Mouse (Mus musculus): ENCODE data around the gene St8sia1. TPM values are rescaled to one million over a fixed set of nuclear protein-coding genes. Genes with fewer than 3 reads are reported as not detected.

Gene St8sia1
- polyA plus RNA-seq, 1 experiment from 2014 or later, result 7.6 TPM

DNA sequence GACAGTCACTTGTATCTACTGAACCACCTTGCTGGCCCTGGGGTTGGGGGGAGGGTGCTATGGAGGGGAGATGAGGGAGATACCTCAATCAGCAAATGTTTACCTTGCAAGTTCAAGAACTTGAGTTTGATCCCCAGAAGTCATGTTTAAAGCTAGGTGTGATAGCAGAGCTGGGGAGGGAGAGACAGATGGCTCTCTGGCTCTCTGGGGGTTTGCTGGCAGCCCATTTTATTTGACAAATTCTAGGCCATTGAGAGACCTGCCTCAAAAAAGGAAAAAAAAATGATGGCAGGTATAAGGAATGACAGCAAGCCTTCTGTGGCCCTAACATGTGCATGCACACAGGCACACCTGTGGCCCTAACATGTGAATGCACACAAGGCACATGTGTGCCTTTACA is 26.2 kb downstream of the St8sia1 start:
- H3K27ac ChIP-seq, result no peak overlapping the region
- H3K4me3 ChIP-seq, result no peak overlapping the region
- peaks cover 32% of the 10 kb centered on the region for H3K4me1 ChIP-seq (replicated peaks)
- no peaks in the 10 kb centered on the region for H3K36me3 ChIP-seq
- H3K27me3 ChIP-seq, result no peaks in the 10 kb centered on the region
- no peak overlapping the region for H3K4me2 ChIP-seq
- H3K9me3 ChIP-seq, result no peaks in the 10 kb centered on the region
- no peak overlapping the region for H3K9ac ChIP-seq
- ATAC-seq (ENCODE audit: low FRiP score), result no peak

DNA sequence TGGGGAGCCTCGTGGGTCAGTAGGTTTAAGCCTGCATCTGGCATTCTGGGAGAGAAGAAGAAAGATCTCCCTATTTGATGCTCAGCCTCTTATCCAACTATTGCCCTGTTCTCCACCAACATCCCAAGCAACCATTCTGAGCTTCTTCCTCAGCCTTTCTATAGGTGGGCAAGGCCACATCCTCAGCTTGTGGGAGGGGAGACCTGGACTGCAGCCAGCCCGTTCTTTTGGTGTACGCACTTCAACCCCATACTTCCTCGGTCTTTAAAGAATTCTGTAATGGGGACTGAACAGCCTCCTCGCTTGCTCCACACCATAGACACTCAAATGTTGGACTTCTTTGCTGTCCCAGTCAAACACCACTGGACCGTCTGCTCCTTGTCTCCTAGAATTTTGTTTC is 31.7 kb downstream of the St8sia1 start:
- H3K27me3 ChIP-seq, result no peaks in the 10 kb centered on the region
- H3K4me1 ChIP-seq (replicated peaks), result peaks cover 5% of the 10 kb centered on the region; the same call in 1 of the 2 replicates
- H3K9ac ChIP-seq, result no peak overlapping the region
- no peak overlapping the region for H3K4me2 ChIP-seq
- WGBS, result 87% methylated on average over 6 of the region's 6 CpGs
- 0 out of 2 replicates have a peak, but pooled peaks cover 3% of the 10 kb centered on the region for H3K36me3 ChIP-seq
- 0 out of 2 replicates have a peak overlapping the region, but pooled peaks have one; percentile 26 for H3K27ac ChIP-seq
- ATAC-seq (ENCODE audit: low FRiP score), result no peak
- H3K9me3 ChIP-seq, result no peaks in the 10 kb centered on the region
- no peak overlapping the region for H3K4me3 ChIP-seq

DNA sequence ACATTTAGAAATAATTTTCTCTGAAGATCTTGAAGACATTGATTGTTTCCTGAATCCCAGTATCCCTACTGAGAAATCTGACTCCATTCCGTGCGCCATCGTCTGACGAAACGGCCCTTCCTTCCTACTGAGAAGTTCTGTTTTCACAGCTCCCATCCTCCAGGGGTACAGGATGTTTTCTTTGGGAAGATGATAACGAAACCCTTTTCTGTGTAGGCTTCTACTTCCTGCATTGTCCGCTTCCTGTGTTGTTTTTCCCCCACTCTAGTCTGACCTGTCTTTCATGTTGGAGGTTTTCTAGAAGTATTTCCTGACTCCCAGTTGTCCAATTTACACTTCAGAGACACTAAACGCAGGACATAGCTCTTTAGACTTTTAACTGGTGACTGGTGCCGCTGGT is 32.1 kb downstream of the St8sia1 start:
- Histone ChIP-seq H3K9ac (no peak overlapping the region), H3K4me3 (no peak overlapping the region), H3K27ac (peak overlapping the region; percentile 49; the same call in 1 of the 2 replicates), H3K4me1 (replicated peaks) (peaks cover 5% of the 10 kb centered on the region; the same call in 1 of the 2 replicates), H3K36me3 (0 out of 2 replicates have a peak, but pooled peaks cover 3% of the 10 kb centered on the region), H3K4me2 (no peak overlapping the region), H3K9me3 (no peaks in the 10 kb centered on the region), H3K27me3 (no peaks in the 10 kb centered on the region)
- no peak for ATAC-seq (ENCODE audit: low FRiP score)
- 81% methylated on average over 9 of the region's 9 CpGs for WGBS

DNA sequence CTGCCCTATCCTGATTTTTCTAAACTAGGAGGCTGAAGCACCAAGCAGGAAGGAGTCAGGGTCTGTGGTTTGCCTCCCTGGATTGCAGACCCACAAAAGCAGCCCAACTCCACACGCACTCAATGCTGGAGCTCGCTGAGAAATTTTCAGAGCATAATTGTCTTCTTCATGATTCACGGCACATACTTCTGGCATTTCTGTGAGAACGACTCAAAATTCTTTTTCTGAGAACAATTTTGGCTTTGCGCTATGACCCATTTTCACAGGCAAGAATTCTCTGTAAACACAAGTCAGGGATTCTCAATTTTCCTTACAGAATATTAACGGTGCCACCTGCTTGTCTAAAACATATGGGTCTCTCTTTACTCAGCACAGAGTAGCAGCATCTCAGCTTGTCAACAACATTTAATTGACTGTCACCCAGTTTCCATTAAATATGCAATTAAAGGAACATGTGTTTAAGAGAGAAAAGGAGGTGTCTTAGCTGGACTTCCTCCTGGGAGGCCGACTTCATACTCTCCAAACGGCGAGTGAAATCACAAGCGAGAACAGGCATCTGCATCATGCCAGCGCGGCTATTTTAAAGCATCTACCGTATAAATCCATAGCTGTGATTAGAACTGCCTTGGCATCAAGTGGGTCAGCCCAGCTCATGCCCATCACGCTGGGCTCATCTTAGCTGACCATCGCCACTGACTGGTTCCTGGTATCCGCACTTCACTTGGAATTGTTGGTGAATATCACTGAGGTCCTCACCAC is 35.5 kb downstream of the St8sia1 start:
- Histone ChIP-seq H3K36me3 (0 out of 2 replicates have a peak, but pooled peaks cover 3% of the 10 kb centered on the region), H3K4me2 (no peak overlapping the region), H3K4me3 (no peak overlapping the region), H3K27ac (0 out of 2 replicates have a peak overlapping the region, but pooled peaks have one; percentile 3), H3K9ac (no peak overlapping the region), H3K4me1 (replicated peaks) (peaks cover 11% of the 10 kb centered on the region), H3K9me3 (no peaks in the 10 kb centered on the region), H3K27me3 (no peaks in the 10 kb centered on the region)
- no peak for ATAC-seq (ENCODE audit: low FRiP score)
- 80% methylated on average over 16 of the region's 16 CpGs for WGBS

DNA sequence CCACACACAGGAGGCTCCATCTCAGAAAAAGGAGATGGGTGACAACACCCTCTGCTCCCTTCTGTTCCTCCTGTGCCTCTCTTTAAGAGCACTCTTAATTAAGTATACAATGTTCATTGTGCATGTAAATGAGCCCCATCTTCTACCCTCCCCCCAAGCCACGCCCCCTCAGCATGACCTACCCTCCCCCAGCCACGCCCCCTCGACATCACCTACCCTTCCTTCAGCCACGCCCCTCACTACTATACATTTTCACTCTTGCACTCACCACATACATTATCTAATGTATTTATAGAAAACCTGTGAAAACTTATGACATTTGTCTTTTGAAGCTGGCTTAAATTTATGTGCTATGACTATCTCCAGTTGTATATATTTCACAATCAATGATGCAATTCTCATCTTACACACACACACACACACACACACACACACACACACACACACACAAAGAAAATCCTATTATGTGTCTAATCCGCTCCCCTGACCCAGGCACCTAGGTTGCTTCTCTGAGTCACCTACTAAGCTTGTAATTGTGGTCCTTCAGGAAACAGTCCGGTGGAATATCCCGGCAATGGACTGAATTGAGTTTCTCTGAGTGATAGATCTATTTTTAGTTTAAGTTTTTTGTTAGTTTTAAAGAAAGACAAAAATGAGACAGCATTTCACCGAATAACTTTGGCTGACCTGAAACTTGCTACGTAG is 37.2 kb downstream of the St8sia1 start:
- H3K4me3 ChIP-seq, result no peak overlapping the region
- WGBS, result 93% methylated on average over 9 of the region's 9 CpGs
- peaks cover 11% of the 10 kb centered on the region for H3K4me1 ChIP-seq (replicated peaks)
- H3K9me3 ChIP-seq, result no peaks in the 10 kb centered on the region
- no peak overlapping the region for H3K9ac ChIP-seq
- H3K27ac ChIP-seq, result no peak overlapping the region
- no peaks in the 10 kb centered on the region for H3K27me3 ChIP-seq
- no peak overlapping the region for H3K4me2 ChIP-seq
- no peaks in the 10 kb centered on the region for H3K36me3 ChIP-seq
- no peak for ATAC-seq (ENCODE audit: low FRiP score)

DNA sequence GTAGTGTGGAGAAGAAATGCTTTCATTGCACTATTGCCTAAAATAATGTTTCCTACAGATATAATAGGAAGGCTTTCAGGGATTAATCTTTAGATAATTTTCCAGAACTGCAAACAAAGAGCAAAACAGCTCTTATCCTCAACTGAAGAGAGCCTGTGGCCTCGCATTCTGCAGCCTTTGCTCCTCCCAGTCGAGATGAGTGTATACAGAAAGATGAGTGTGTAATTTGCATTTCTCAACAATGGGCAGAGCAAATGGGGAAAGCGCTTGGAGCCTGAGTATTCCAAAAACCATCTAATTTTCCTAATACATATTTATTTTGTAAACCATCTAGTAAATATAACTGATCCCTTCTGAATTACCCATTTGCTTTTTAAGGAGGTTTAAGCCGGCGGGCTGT is 38.3 kb downstream of the St8sia1 start:
- no peak overlapping the region for H3K27ac ChIP-seq
- H3K4me1 ChIP-seq (replicated peaks), result peaks cover 11% of the 10 kb centered on the region
- ATAC-seq (ENCODE audit: low FRiP score), result no peak
- no peak overlapping the region for H3K4me3 ChIP-seq
- no peaks in the 10 kb centered on the region for H3K27me3 ChIP-seq
- H3K4me2 ChIP-seq, result no peak overlapping the region
- no peak overlapping the region for H3K9ac ChIP-seq
- WGBS, result 55% methylated on average over 5 of the region's 5 CpGs
- no peaks in the 10 kb centered on the region for H3K36me3 ChIP-seq
- no peaks in the 10 kb centered on the region for H3K9me3 ChIP-seq

DNA sequence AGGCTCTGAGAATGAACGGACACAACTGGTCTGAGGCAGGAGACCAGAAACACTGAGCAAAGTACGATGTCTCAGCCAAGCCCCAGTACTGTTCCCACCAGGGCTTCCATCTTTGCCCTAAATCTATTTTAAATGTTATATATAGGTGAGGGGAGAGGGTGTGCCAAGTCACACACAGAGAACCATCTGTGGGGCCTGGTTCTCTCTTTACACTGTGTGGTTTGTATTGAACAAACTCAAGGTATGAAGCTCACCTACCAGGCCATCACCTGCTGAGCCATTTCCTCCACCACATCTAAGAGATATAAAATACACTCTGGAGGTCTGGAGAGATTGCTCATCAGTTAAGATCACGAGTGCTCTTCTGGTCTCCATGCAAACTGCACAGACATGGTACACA is 38.9 kb downstream of the St8sia1 start:
- WGBS, result 91% methylated on average over 3 of the region's 3 CpGs
- no peak overlapping the region for H3K27ac ChIP-seq
- no peaks in the 10 kb centered on the region for H3K36me3 ChIP-seq
- H3K4me2 ChIP-seq, result no peak overlapping the region
- no peak overlapping the region for H3K4me3 ChIP-seq
- H3K9ac ChIP-seq, result no peak overlapping the region
- peaks cover 11% of the 10 kb centered on the region for H3K4me1 ChIP-seq (replicated peaks)
- H3K27me3 ChIP-seq, result no peaks in the 10 kb centered on the region
- no peaks in the 10 kb centered on the region for H3K9me3 ChIP-seq
- ATAC-seq (ENCODE audit: low FRiP score), result no peak

DNA sequence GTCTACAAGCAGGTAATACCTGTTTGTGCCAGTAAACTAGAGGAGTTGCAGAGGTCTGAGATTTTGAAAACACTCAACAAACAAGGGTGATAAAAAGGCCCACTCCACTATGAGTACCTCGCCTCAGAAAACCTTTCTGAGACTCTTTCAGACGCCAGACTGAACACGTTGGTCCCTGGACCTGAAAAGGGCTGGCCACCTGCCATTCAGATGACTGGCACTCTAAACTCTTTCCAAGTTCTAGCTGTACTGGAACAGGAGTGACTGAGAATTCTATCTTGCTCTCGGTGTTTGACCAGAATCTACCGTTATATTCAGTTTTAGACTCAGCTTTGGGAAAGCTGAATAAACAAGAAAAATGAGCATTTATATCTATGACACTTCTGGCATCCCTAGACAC is 43.4 kb downstream of the St8sia1 start:
- Histone ChIP-seq H3K27me3 (no peaks in the 10 kb centered on the region), H3K36me3 (no peaks in the 10 kb centered on the region), H3K4me2 (no peak overlapping the region), H3K9me3 (no peaks in the 10 kb centered on the region), H3K9ac (no peak overlapping the region), H3K4me1 (replicated peaks) (peaks cover 16% of the 10 kb centered on the region), H3K27ac (no peak overlapping the region), H3K4me3 (no peak overlapping the region)
- ATAC-seq (ENCODE audit: low FRiP score), result no peak
- WGBS, result 82% methylated on average over 5 of the region's 5 CpGs

DNA sequence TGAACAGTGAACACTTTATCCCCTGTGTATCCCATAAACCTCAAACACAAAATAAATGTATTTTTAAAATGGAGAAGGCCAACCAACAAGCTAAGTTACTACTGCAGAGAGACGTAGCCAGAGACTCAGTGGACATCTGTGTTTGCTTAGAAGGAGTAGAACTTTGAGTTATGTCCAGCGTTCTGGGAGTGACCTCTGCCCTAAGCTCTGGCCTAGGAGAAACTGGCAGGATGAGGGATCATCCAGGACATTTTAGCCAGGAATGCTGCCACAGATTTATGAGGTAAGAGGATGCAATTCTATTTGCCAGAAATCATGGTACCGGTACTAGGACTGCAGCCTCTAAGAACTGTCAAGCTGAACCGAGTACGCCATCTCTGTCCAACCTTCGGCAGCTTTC is 45.6 kb downstream of the St8sia1 start:
- WGBS, result 89% methylated on average over 6 of the region's 6 CpGs
- no peaks in the 10 kb centered on the region for H3K9me3 ChIP-seq

DNA sequence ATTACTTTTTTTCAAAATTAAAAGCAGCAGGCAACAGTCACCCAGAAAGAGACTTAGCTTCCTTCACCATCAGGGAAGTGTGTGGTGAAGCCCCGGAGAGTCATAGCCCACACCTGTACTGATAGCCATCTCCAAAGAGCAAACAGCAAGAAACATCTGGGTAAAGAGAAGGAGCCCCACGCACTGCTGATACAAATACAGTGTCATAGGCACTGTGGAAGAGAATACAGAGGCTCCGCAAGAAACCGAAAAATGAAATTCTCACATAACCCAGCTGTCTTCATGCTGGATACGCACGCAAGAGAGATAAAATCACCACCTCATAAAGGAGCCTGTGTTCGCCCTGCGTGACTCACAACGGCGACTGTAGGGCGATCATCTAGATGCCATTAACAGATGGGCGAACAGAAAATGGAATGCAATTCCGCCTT is 46.8 kb downstream of the St8sia1 start:
- no peak overlapping the region; the same call in 1 of the 2 replicates for H3K9ac ChIP-seq
- H3K27ac ChIP-seq, result peak overlapping the region; percentile 73
- no peaks in the 10 kb centered on the region for H3K36me3 ChIP-seq
- peaks cover 27% of the 10 kb centered on the region for H3K4me1 ChIP-seq (replicated peaks)
- no peaks in the 10 kb centered on the region for H3K27me3 ChIP-seq
- H3K9me3 ChIP-seq, result no peaks in the 10 kb centered on the region
- H3K4me2 ChIP-seq, result no peak overlapping the region
- ATAC-seq (ENCODE audit: low FRiP score), result peak; percentile 55; the same call in 1 of the 2 replicates
- no peak overlapping the region for H3K4me3 ChIP-seq
- WGBS, result 67% methylated on average over 13 of the region's 13 CpGs

More for the DNA sequence above, 45.6 kb downstream of the St8sia1 start:
- H3K36me3 ChIP-seq, result no peaks in the 10 kb centered on the region
- no peak overlapping the region for H3K4me2 ChIP-seq
- peaks cover 27% of the 10 kb centered on the region for H3K4me1 ChIP-seq (replicated peaks)
- H3K27ac ChIP-seq, result no peak overlapping the region
- no peak overlapping the region for H3K4me3 ChIP-seq
- no peaks in the 10 kb centered on the region for H3K27me3 ChIP-seq
- no peak overlapping the region for H3K9ac ChIP-seq
- no peak for ATAC-seq (ENCODE audit: low FRiP score)

DNA sequence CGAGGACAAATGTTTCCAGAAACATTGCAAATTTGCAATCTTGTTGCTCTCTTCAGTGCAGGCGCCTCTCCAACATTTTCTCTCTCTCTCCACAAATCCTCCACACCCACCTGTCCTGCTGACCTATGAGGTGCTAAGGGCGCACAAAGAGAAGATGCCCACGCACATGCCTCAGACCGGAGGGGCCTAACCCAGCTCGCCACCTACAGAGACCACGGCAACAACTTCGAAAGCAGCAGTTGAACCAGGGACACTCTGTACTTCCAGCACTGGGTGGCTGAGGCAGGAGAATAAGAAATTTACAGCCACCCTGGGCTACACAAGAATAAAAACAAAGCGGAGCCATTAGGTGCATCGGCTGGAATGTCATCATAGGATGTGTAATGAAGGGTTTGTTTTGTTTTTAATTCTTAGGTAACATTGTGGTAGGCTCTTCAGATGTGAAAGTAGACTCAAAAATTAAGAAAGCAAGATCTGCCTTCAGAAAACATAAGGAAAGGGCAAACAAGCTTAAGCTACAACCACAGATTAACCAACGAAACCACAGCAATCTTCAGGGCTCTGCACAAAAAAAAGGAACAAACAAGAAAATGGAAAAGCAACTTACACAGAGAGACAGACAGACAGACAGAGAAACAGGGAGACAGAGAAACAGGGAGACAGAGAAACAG is 47.8 kb downstream of the St8sia1 start:
- H3K4me1 ChIP-seq (replicated peaks), result peaks cover 27% of the 10 kb centered on the region
- no peak overlapping the region for H3K4me2 ChIP-seq
- no peak for ATAC-seq (ENCODE audit: low FRiP score)
- no peaks in the 10 kb centered on the region for H3K9me3 ChIP-seq
- no peaks in the 10 kb centered on the region for H3K27me3 ChIP-seq
- 0 out of 2 replicates have a peak overlapping the region, but pooled peaks have one; percentile 23 for H3K27ac ChIP-seq
- 87% methylated on average over 11 of the region's 11 CpGs for WGBS
- peaks cover 6% of the 10 kb centered on the region for H3K36me3 ChIP-seq
- H3K4me3 ChIP-seq, result no peak overlapping the region
- H3K9ac ChIP-seq, result no peak overlapping the region

DNA sequence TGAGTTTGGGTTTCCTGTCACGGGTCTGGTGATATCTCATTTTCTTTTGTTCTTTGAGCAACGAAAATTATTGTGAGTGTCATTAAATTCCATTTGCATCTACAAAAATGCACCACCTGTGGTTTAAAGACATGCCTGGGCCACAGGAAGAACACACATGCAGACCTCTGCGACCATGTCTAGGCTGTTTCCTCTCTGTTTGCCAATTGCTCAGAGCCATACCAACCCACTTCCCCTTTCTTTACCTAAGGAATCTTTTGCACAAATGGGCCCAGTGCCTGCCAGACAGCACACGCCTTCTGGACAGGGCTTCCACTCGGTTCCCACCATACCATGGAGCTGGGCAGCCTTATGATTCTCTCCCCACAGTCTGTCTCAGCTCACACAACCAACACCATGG is 48.8 kb downstream of the St8sia1 start:
- Histone ChIP-seq H3K9me3 (no peaks in the 10 kb centered on the region), H3K4me3 (no peak overlapping the region), H3K36me3 (peaks cover 15% of the 10 kb centered on the region), H3K27ac (peak overlapping the region; percentile 18; the same call in 1 of the 2 replicates), H3K9ac (no peak overlapping the region), H3K27me3 (no peaks in the 10 kb centered on the region), H3K4me1 (replicated peaks) (peaks cover 27% of the 10 kb centered on the region), H3K4me2 (no peak overlapping the region)
- 83% methylated on average over 5 of the region's 5 CpGs for WGBS
- no peak for ATAC-seq (ENCODE audit: low FRiP score)
